Mouse (Mus musculus): ENCODE measurements around the gene Clstn1. TPM values are rescaled to one million over a fixed set of nuclear protein-coding genes. Genes with fewer than 3 reads are reported as not detected.
A peak's percentile ranks its signal among the peaks of the same experiment; 100 is the strongest.

Gene Clstn1
- total RNA-seq, 2 experiments from 2014 or later: 66.8 to 73.7 TPM

DNA sequence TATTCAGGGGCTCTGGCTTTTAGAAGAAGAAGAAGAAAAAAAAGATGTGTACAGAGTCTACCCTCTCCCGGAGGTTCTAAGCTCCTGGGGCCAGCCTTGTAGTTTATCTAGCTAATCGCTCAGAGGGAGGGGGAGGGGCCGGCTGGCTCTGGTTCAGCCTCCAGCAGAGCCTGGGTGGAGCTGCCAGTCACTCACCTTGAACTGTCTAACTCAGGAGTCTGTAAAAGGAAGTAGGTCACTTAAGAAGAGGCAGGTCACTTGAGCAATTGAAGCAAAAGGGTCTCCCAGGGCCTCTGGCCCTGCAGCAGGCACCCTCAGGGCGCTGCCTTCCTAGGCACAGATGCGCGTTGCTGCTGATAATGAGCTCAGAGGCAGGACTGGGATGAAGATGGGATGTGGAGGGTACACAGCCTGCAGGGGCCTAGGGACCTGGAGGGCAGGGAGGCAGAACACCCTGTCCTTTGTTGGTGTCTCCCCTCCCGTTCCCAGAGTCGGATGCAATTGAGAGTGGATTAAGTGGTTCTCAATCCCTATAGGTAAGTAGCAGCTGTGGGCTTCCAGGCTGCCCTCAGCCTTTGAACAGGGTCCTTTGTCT is 18.7 kb upstream of the Clstn1 start:
- DNase-seq: no peak

DNA sequence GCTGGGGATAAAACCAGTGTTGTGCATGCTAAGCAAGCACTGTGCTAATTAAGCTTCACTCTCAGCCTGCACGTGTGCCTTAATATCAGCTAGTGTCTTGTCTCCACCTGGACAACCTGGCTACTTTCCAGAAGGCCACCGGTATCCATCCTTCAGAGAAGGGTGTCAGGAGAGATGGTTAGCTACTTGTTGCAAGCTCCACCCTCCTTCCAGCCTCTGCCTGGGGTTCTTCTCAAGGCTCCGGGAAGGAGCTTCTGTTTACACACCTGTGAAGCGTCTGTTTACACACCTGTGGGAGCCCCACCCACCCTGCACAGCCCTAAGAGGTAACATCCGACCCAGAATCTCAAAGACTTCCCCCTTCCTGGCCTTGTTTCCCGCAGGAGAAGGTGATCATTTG is 17.6 kb upstream of the Clstn1 start:
- DNase-seq: no peak

DNA sequence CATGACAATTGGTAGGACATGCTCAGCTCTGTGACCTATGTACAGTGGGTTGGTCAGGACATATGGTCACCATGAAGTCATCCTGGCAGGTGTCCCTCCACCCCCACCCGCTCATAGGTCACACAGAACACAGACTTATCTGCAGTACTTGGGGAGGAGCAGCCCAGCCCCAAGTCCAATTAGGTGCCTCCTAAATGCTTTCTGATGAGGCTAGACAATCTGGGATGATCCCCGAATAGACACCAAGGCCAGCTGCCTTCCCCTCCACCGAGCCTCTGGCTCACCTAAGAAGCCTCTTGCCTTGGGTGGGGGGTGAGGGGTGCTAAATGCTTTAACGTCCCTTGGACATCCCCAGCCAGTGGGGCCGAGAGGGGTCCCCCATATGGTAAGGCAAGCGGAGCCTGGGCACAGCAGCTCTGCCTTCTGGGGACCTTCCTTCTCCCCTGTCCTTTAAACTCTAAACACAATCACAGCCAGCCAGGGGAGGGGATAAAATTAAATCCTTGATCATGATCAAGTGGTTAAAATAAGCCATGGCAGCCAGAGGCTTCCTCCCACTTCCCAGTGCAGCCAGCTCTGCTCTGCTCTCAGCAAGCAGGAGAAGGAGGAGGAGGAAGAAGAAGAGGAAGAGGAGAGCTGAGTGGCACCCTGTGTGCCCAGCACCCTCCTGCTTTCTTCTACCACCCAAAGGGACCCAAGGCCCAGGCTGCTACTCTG is 16.3 kb upstream of the Clstn1 start:
- no peak for DNase-seq

GRCm38 (mm10) chr4:149570498-149570863 is 15.8 kb upstream of the Clstn1 start:
- DNase-seq: no peak

DNA sequence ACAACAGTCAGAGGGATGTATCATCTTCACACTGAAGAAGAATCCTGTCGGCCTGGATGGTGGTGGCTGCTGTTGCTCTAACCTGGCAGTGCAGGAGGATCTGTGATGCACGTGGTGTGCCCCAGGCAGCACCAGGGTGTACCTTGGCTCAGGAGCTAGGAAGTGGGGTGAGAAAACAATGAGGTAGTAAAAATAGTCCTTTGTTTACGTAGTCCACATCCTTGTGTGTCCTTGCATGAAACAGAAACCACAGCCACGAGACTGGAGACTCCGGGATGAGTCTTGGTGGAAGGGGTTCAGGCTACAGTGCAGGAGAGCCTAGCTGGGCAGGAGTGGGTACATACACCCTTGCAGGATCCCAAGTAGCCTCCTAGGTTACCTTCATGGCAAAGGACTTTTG is 15.1 kb upstream of the Clstn1 start:
- no peak for DNase-seq

GRCm38 (mm10) chr4:149571651-149572149 is 14.6 kb upstream of the Clstn1 start:
- DNase-seq: peak; percentile 68

DNA sequence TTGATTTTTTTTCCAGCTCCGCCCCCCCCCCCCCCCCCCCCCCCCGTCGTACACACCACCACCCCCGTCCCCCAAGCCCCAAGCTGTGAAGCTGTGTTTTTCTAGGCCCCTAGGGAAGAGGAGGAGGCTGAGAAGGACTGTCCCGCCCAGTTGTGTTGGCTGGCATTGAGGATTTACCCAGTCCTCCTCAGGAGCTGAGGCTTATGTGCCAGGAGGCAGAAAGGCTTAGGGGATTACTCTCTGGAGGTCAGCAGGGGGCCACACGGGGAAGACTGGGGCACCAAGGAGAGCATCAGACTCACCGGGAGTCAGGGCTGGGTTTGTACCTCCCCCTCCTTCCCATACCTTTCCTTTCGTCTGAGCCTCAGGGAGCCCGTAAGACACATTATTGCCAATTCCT is 13.8 kb upstream of the Clstn1 start:
- DNase-seq: no peak

DNA sequence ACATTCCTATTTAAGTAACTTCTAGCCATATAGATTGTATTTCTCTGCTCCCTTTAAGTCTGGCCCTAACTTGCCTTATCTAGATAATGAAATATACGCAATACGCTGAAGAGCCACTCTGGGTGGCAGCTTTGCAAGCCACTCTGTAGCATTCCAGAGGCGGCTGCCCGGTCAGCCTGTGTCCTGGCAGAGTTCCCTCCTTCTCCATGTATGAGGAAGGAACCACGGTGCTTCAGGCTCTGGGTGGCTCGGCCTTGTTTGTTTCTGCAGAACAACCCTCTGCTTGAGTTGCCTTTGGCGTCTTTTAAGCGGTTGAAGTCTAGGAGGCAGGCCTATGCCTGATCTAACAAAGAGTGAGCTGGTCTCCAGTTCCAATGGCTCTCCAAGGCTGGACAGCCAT is 13.4 kb upstream of the Clstn1 start:
- DNase-seq: no peak

DNA sequence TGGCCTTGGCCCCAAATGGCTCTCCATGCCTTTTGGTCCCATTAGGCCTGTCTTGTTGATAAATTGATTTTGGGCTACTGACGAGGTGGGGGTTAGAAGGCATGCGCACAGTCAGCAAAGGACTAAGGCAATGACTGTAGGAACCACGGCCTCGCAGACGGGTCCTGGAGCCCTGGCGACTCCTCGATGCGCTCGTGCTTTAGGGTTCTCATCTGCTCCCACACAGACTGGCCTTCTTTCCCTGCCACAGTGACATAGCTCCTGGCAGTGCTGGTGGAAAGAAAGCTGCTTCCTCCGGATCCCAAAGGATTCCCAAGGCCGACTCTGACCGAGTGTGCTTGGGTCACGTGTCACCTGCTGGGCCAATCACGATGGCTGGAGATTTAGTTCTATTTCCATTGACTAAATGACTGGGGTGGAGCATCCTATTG is 11.9 kb upstream of the Clstn1 start:
- peak; percentile 46 for DNase-seq

DNA sequence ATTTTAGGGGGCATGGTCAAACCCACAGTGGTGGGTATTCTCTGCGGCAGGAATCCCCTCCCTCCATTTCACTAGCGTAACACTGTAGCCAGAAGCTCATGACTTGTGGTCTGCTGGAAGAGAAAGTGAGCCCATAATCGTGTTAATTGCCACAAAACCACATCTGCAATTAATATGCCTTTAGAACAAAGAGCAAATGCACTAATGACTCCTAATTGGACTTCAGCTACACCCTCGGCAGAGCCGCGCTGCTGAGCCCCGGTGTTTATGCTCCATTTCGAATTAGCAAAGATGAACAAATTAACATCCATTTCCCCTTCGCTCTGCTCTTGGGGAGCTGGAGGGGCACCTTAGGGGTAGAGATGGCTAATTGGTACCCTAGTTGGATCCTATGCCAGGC is 10.2 kb upstream of the Clstn1 start:
- DNase-seq: no peak

DNA sequence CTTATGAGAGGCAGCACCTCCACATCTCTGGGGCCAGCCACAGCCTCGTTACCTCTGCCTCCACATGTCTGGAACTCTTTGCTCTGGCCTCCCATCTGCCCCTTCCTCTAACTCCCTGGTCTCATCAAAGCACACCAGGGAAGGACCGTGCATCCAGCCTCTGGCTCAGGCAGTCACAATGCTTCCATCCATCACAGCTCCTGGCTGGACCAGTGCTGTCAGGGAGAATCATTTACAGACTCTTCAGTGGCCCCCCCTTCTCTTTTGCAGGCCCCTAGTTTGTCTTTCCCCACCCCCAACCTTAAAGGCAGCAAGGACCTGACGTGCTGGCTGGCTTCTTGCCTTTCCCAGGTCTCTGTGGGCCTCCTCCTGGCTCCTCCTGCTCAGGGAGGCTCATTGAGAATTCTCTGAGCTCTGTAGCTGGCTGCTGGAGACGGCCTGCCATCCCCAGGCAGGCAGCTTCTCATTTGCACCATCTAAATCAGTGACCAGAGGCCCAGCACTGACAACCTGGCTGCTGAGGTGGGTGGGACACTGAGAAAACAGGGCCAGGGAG is 9.2 kb upstream of the Clstn1 start:
- no peak for DNase-seq

DNA sequence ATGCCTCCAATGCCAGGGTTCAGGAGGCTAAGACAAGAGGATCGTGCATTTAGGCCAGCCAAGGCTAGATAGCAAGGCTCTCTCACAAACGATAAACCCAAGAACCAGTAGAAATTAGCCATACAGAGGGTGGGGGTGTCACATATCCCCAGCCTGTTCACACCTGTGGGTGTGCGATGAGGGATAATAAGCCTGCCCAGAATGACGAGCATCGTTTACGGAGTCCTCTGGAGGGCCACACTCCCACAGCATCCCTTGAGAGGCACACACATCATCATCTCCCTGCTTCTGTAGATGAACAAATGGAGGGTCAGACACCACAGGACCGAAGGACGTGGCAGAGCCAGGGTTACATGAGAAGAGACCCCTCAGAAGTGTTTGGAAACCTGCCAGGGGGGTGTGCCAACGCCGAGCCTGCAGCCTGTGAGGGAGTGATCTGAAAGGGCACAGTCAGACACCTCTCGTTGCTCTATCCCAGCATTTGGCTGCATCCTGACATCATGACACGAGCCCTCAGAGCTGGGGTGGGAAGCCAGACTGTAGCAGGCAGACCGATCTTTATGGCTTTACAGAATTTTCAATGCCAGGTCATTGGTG is 8.1 kb upstream of the Clstn1 start:
- DNase-seq: no peak

GRCm38 (mm10) chr4:149578831-149579230 is 7.4 kb upstream of the Clstn1 start:
- no peak for DNase-seq

- DNase-seq: no peak
Observed at GRCm38 (mm10) chr4:149585236-149585635, 1.0 kb upstream of the Clstn1 start.

GRCm38 (mm10) chr4:149586783-149587595 is 721 bp downstream of the Clstn1 start:
- peak; percentile 49 for DNase-seq

DNA sequence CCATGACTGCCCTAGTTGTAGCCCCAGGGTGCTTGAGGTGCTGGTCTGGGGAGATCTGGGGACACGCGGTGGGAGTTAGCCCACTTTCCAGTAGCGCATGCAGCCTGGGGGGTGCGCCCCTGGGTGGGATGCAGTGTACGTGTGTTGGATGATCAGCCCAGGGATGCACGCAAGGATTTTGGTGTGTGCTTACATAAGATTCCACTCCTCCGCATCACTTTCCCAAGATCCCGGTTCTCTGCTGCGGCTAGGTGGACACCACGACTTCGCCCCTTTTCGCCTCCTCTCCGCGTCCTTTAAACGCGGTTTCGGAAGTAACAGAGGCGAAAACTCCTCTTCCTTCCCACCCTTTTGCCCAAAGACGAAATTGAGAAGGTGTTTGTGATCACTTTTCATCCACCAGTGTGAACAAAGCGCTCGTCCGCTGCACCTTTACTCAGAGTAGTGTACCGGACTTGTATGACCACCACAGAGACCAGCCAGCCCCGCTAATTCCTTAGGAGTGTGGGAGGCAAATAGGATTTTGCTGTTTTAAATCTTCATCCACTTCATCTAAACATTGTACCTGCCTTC is 1.4 kb downstream of the Clstn1 start:
- DNase-seq: no peak

DNA sequence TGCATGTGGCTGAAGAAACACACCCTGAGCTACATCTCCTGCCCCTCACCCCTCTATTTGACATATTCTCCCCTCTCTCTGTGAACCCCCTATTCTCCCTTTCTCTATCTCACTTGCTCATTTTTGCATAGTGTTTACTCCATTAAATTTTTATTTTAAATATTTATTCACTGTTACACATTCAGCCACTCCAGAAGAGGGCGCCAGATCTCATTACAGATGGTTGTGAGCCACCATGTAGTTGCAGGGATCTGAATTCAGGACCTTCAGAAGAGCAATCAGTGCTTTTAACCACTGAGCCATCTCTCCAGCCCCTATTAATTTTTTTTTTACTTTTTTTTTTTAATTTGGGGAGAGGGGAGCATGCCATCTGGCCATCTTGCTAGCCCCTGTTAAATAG is 3.9 kb downstream of the Clstn1 start:
- no peak for DNase-seq

GRCm38 (mm10) chr4:149591486-149591885 is 5.2 kb downstream of the Clstn1 start:
- no peak for DNase-seq

DNA sequence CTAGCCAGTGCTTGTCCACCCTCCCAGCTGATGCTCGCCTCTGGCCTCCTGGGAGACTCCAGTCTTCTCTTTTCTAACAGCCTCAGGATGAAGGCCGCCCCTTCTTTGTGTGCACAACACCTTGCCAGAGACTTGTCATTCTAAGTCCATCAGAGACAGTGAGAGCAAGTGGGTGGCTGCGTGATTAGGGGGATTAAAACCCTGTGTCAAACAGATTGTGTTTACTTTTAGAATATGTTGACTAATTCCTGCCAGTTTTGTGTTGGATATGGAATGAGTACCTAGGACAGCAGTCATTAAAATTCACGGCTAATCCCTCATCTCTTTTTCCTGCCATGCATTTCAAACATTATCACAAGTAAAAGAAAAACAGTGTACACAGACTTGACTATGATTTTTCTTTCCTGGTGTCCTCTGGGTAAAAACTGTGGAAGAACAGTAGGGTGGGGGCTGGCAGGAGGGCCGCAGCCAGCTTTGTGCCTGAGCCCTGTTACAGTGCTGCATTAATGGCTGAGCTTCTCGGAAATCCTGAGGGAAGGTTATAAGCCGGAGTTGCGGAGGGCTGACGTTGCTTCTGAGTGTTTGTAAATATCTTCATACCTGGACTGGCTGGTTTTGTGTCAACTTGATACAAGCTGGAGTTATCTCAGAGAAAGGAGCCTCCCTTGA is 8.8 kb downstream of the Clstn1 start:
- no peak for DNase-seq

DNA sequence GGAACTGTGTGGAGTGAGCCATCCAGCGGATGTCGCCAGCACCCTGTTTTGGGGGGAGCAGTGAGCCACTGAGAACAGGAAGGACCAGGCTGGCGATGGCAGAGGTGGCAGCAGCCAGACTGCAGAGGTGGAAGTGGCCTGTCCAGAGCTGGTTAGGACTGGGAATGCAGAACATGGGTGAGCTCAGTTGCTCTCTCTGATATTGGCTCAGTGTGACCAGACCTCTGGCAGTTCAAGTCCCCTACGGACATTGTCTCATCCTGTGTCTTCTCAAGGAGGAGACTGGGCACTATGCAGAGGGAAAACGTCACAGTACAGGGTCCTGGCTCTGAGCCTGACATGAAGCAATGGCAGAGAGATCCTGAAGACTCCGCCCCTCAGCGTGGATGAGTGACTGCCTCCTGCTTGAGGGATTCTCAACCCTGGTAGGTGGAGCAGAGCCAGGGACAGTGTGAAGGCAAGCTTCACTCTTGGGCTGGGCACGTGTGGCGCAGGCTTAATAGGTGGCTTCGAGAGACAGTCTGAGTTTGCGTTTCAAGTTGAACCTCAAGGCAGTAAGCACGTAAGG is 11.5 kb downstream of the Clstn1 start:
- DNase-seq: peak; percentile 34

GRCm38 (mm10) chr4:149599549-149599948 is 13.3 kb downstream of the Clstn1 start:
- DNase-seq: no peak
